ENCODE assay signal across 8 mouse cellular contexts in the genomic region with DNA sequence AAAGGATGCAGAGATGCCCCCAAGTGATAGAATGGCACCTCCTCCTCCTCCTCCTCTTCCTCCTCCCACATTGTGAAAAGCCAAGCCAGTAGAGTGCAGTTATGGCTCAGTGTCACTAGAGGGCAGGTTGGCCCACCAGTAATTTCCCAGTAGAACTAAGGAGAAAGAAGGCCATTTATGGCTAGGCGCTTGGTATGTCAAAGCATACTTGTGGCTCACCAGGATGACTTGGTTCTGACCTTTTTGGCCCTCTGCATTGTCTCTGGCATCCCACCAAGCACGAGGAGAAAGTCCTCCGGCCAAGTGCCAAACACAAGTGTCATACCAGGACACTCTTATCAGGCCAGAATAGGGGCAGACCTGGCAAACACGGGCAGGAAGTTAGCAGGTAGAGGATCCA. TPM values are rescaled to one million over a fixed set of nuclear protein-coding genes. Genes with fewer than 3 reads are reported as not detected.
A peak's percentile ranks its signal among the peaks of the same experiment; 100 is the strongest.
DNase-seq lines count a peak whose midpoint lies in the region; ATAC-seq and TF ChIP-seq lines count a peak whose summit lies in the region.

No protein-coding gene starts in this region.

- H3K27me3 ChIP-seq in heart, embryonic 12.5 days (replicated peaks): peaks cover 16% of the 10 kb centered on the region; the same call in 1 of the 2 replicates
- H3K27me3 ChIP-seq in C2C12 (ENCODE audit: control insufficient read depth, insufficient read depth, insufficient read length): peaks cover 4% of the 10 kb centered on the region

- no peak overlapping the region for H3ac ChIP-seq in C2C12 (ENCODE audit: control insufficient read depth, insufficient read length, low read depth)

- ATAC-seq in heart, embryonic 12.5 days (ENCODE audit: insufficient number of reproducible peaks, low FRiP score): no peak
- peak; percentile 85 for ATAC-seq in erythroblast, adult 5-6 weeks (replicated peaks; ENCODE audit: low FRiP score, poor library complexity, severe bottlenecking)
- peak; percentile 29 for ATAC-seq in megakaryocyte, adult 5-6 weeks (ENCODE audit: poor library complexity, severe bottlenecking)

- H3K9ac ChIP-seq in heart, embryonic 12.5 days: no peak overlapping the region

- H3K27ac ChIP-seq in heart, embryonic 12.5 days (ENCODE audit: poor library complexity, severe bottlenecking): no peak overlapping the region

- 0 out of 2 replicates have a peak, but pooled peaks cover 7% of the 10 kb centered on the region for H3K4me1 ChIP-seq in heart, embryonic 12.5 days (replicated peaks)

- no peaks in the 10 kb centered on the region for H3K36me3 ChIP-seq in heart, embryonic 12.5 days
- H3K36me3 ChIP-seq in C2C12 (ENCODE audit: control insufficient read depth, insufficient read depth): no peaks in the 10 kb centered on the region

- no peaks in the 10 kb centered on the region for H3K9me3 ChIP-seq in heart, embryonic 12.5 days (replicated peaks)

- peak; percentile 56 to 68 for DNase-seq in heart, adult 18-20 months
- DNase-seq in adrenal gland, adult 8-10 months: peak; percentile 52
- DNase-seq in layer of hippocampus, adult 11-12 months (ENCODE audit: low spot score): peak; percentile 56
- DNase-seq in thymus, postnatal 14 days: peak; percentile 46

- peaks cover under 1% of the 10 kb centered on the region for H3K79me2 ChIP-seq in C2C12 (ENCODE audit: control insufficient read depth, insufficient read depth)

- H3K79me3 ChIP-seq in C2C12 (ENCODE audit: low read depth): no peaks in the 10 kb centered on the region

- TF ChIP-seq CTCF in C2C12 (IDR thresholded peaks at IDR 0.05; ENCODE audit: control insufficient read depth, insufficient read depth, insufficient read length): peak; percentile 59

- H3K4me3 ChIP-seq in heart, embryonic 12.5 days: no peak overlapping the region
- H3K4me3 ChIP-seq in C2C12 (ENCODE audit: insufficient read depth, poor library complexity, severe bottlenecking): no peak overlapping the region

- no peak overlapping the region for H3K4me2 ChIP-seq in heart, embryonic 12.5 days

- WGBS in heart, embryonic 12.5 days: 45% methylated on average over 4 of the region's 4 CpGs

TF ChIP-seq in C2C12, 6 proteins besides CTCF, POLR2A, EP300 and RAD21:
- TF ChIP-seq MAX (IDR thresholded peaks at IDR 0.05) (peak; percentile 84), MYOD1 (IDR thresholded peaks at IDR 0.05; ENCODE audit: control insufficient read depth, insufficient read length, low read depth) (no peak), CEBPB (IDR thresholded peaks at IDR 0.05; ENCODE audit: low read depth) (no peak), FOSL1 (IDR thresholded peaks at IDR 0.05; ENCODE audit: insufficient read depth, low read length, poor library complexity, severe bottlenecking) (no peak)

RNA-seq across cellular contexts. Expression of a gene that starts 4.5 kb away (rescaled TPM):
- 1 to 10 TPM; 3.8 to 3.9 TPM for total RNA-seq in heart, adult 18-20 months (2021)
- polyA plus RNA-seq in heart, embryonic 12.5 days (2016; fragmentation: Nextera tagmentation; extraction: Ambion mirVana): 7.0 and 7.7 TPM in 2 replicates
- 59.9 TPM for polyA plus RNA-seq in C2C12 (2012; fragmentation: generic; extraction: Trizol)
- total RNA-seq in adrenal gland, adult 8-10 months (2022): 10 to 100 TPM; 15.9 to 29.0 (median 22.4) TPM
- total RNA-seq in erythroblast, adult 5-6 weeks (2015; ENCODE audit: low replicate concordance): 39.0 and 44.9 TPM in 2 replicates
- 16.8 and 30.0 TPM in 2 replicates for total RNA-seq in erythroblast, adult 5-6 weeks (2017; ENCODE audit: low replicate concordance)
- total RNA-seq in megakaryocyte, adult 5-6 weeks (2015): 51.2 and 57.6 TPM in 2 replicates
- total RNA-seq in megakaryocyte, adult 5-6 weeks (2017): 30.9 and 40.7 TPM in 2 replicates
